Mouse (Mus musculus): ENCODE measurements at regions not wholly inside any gene's neighbourhood (a gene's known extent, or its start where the extent isn't known, plus 50 kb on each side); places are given as distances from the start of the nearest gene placed in this dataset.
A peak's percentile ranks its signal among the peaks of the same experiment; 100 is the strongest.

- no peaks in the 10 kb centered on the region for H3K36me3 ChIP-seq (ENCODE audit: poor library complexity, severe bottlenecking)
- no peak overlapping the region for H3K4me2 ChIP-seq
- peaks cover 14% of the 10 kb centered on the region for H3K4me1 ChIP-seq
- H3K9me3 ChIP-seq (replicated peaks), result no peaks in the 10 kb centered on the region
- no peaks in the 10 kb centered on the region for H3K27me3 ChIP-seq
- H3K4me3 ChIP-seq, result no peak overlapping the region
- peak; percentile 97 for ATAC-seq
- peak overlapping the region; percentile 12 for H3K27ac ChIP-seq
- 11% methylated on average over 2 of the region's 2 CpGs for WGBS
- H3K9ac ChIP-seq, result no peak overlapping the region
These were observed 182.0 kb upstream of the Tprg start for GRCm38 (mm10) chr16:25104603-25105002.

- no peak for ATAC-seq
- no peak overlapping the region for H3K4me3 ChIP-seq
- no peaks in the 10 kb centered on the region for H3K27me3 ChIP-seq
- no peaks in the 10 kb centered on the region; the same call in 1 of the 2 replicates for H3K9me3 ChIP-seq (replicated peaks)
- H3K36me3 ChIP-seq (ENCODE audit: poor library complexity, severe bottlenecking), result no peaks in the 10 kb centered on the region
- no peaks in the 10 kb centered on the region for H3K4me1 ChIP-seq
- no peak overlapping the region for H3K27ac ChIP-seq
- no peak overlapping the region for H3K4me2 ChIP-seq
- H3K9ac ChIP-seq, result no peak overlapping the region
- 66% methylated on average over 4 of the region's 4 CpGs for WGBS
These were observed 146.5 kb upstream of the Tprg start for GRCm38 (mm10) chr16:25140164-25140563.

- H3K4me2 ChIP-seq, result no peak overlapping the region
- H3K9ac ChIP-seq, result no peak overlapping the region
- WGBS, result 70% methylated on average over 4 of the region's 4 CpGs
- no peak for ATAC-seq
- no peak overlapping the region for H3K4me3 ChIP-seq
- no peaks in the 10 kb centered on the region for H3K27me3 ChIP-seq
- no peak overlapping the region for H3K27ac ChIP-seq
- H3K4me1 ChIP-seq, result no peaks in the 10 kb centered on the region
- no peaks in the 10 kb centered on the region for H3K36me3 ChIP-seq (ENCODE audit: poor library complexity, severe bottlenecking)
- H3K9me3 ChIP-seq (replicated peaks), result no peaks in the 10 kb centered on the region
These were observed 139.1 kb upstream of the Tprg start for GRCm38 (mm10) chr16:25147486-25147885.

- no peak overlapping the region for H3K4me3 ChIP-seq
- H3K27me3 ChIP-seq, result no peaks in the 10 kb centered on the region
- no peaks in the 10 kb centered on the region for H3K36me3 ChIP-seq (ENCODE audit: poor library complexity, severe bottlenecking)
- H3K27ac ChIP-seq, result no peak overlapping the region
- no peak overlapping the region for H3K4me2 ChIP-seq
- no peak overlapping the region for H3K9ac ChIP-seq
- H3K9me3 ChIP-seq (replicated peaks), result no peaks in the 10 kb centered on the region
- no peaks in the 10 kb centered on the region for H3K4me1 ChIP-seq
- no peak for ATAC-seq
- WGBS, result 93% methylated on average over 1 of the region's 1 CpGs
These were observed 137.4 kb upstream of the Tprg start for GRCm38 (mm10) chr16:25149186-25149585.

GRCm38 (mm10) chr16:25176870-25177269 lies 109.7 kb upstream of the Tprg start:
- no peaks in the 10 kb centered on the region for H3K36me3 ChIP-seq (ENCODE audit: poor library complexity, severe bottlenecking)
- H3K9ac ChIP-seq, result no peak overlapping the region
- no peak overlapping the region for H3K27ac ChIP-seq
- no peak overlapping the region for H3K4me2 ChIP-seq
- H3K4me3 ChIP-seq, result no peak overlapping the region
- no peak for ATAC-seq
- no peaks in the 10 kb centered on the region for H3K27me3 ChIP-seq
- no peaks in the 10 kb centered on the region for H3K4me1 ChIP-seq
- no peaks in the 10 kb centered on the region for H3K9me3 ChIP-seq (replicated peaks)

- no peak for ATAC-seq
- 86% methylated on average over 2 of the region's 2 CpGs for WGBS
- no peaks in the 10 kb centered on the region for H3K27me3 ChIP-seq
- no peak overlapping the region for H3K4me3 ChIP-seq
- no peaks in the 10 kb centered on the region for H3K9me3 ChIP-seq (replicated peaks)
- H3K4me2 ChIP-seq, result no peak overlapping the region
- H3K36me3 ChIP-seq (ENCODE audit: poor library complexity, severe bottlenecking), result no peaks in the 10 kb centered on the region
- H3K4me1 ChIP-seq, result no peaks in the 10 kb centered on the region
- no peak overlapping the region for H3K27ac ChIP-seq
- no peak overlapping the region for H3K9ac ChIP-seq
These were observed 108.6 kb upstream of the Tprg start for GRCm38 (mm10) chr16:25178055-25178454.

- H3K27ac ChIP-seq, result no peak overlapping the region
- no peaks in the 10 kb centered on the region for H3K27me3 ChIP-seq
- H3K4me3 ChIP-seq, result no peak overlapping the region
- H3K4me2 ChIP-seq, result no peak overlapping the region
- no peaks in the 10 kb centered on the region for H3K4me1 ChIP-seq
- no peaks in the 10 kb centered on the region for H3K9me3 ChIP-seq (replicated peaks)
- no peak for ATAC-seq
- no peaks in the 10 kb centered on the region for H3K36me3 ChIP-seq (ENCODE audit: poor library complexity, severe bottlenecking)
- WGBS, result 91% methylated on average over 6 of the region's 6 CpGs
- no peak overlapping the region for H3K9ac ChIP-seq
These were observed 104.7 kb upstream of the Tprg start for GRCm38 (mm10) chr16:25181939-25182338.

GRCm38 (mm10) chr16:25197079-25197478 lies 89.5 kb upstream of the Tprg start:
- no peak for ATAC-seq
- H3K4me1 ChIP-seq, result no peaks in the 10 kb centered on the region
- no peaks in the 10 kb centered on the region for H3K9me3 ChIP-seq (replicated peaks)
- H3K27ac ChIP-seq, result no peak overlapping the region
- WGBS, result 90% methylated on average over 5 of the region's 5 CpGs
- H3K4me3 ChIP-seq, result no peak overlapping the region
- no peaks in the 10 kb centered on the region for H3K27me3 ChIP-seq
- H3K36me3 ChIP-seq (ENCODE audit: poor library complexity, severe bottlenecking), result no peaks in the 10 kb centered on the region
- no peak overlapping the region for H3K4me2 ChIP-seq
- no peak overlapping the region for H3K9ac ChIP-seq

GRCm38 (mm10) chr16:25198844-25199243 lies 87.8 kb upstream of the Tprg start:
- no peak overlapping the region for H3K4me2 ChIP-seq
- H3K4me3 ChIP-seq, result no peak overlapping the region
- ATAC-seq, result no peak
- no peaks in the 10 kb centered on the region for H3K4me1 ChIP-seq
- H3K27me3 ChIP-seq, result no peaks in the 10 kb centered on the region
- no peak overlapping the region for H3K27ac ChIP-seq
- no peaks in the 10 kb centered on the region for H3K9me3 ChIP-seq (replicated peaks)
- no peaks in the 10 kb centered on the region for H3K36me3 ChIP-seq (ENCODE audit: poor library complexity, severe bottlenecking)
- 65% methylated on average over 3 of the region's 3 CpGs for WGBS
- no peak overlapping the region for H3K9ac ChIP-seq

- no peak overlapping the region for H3K4me3 ChIP-seq
- H3K9me3 ChIP-seq (replicated peaks), result no peaks in the 10 kb centered on the region
- H3K27ac ChIP-seq, result no peak overlapping the region
- H3K36me3 ChIP-seq (ENCODE audit: poor library complexity, severe bottlenecking), result no peaks in the 10 kb centered on the region
- no peak overlapping the region for H3K4me2 ChIP-seq
- no peaks in the 10 kb centered on the region for H3K27me3 ChIP-seq
- H3K9ac ChIP-seq, result no peak overlapping the region
- H3K4me1 ChIP-seq, result no peaks in the 10 kb centered on the region
- ATAC-seq, result no peak
These were observed 86.6 kb upstream of the Tprg start for GRCm38 (mm10) chr16:25199984-25200383.

- Histone ChIP-seq H3K9me3 (replicated peaks) (no peaks in the 10 kb centered on the region), H3K4me2 (no peak overlapping the region), H3K4me1 (no peaks in the 10 kb centered on the region), H3K9ac (no peak overlapping the region), H3K27me3 (no peaks in the 10 kb centered on the region), H3K4me3 (no peak overlapping the region), H3K36me3 (ENCODE audit: poor library complexity, severe bottlenecking) (no peaks in the 10 kb centered on the region), H3K27ac (no peak overlapping the region)
- no peak for ATAC-seq
- WGBS, result 87% methylated on average over 7 of the region's 7 CpGs
These were observed 85.4 kb upstream of the Tprg start for GRCm38 (mm10) chr16:25201094-25201770.

GRCm38 (mm10) chr16:25213250-25213649 lies 73.4 kb upstream of the Tprg start:
- no peaks in the 10 kb centered on the region for H3K4me1 ChIP-seq
- H3K36me3 ChIP-seq (ENCODE audit: poor library complexity, severe bottlenecking), result no peaks in the 10 kb centered on the region
- 69% methylated on average over 2 of the region's 2 CpGs for WGBS
- no peak overlapping the region for H3K27ac ChIP-seq
- no peak overlapping the region for H3K9ac ChIP-seq
- H3K4me2 ChIP-seq, result no peak overlapping the region
- no peak for ATAC-seq
- H3K4me3 ChIP-seq, result no peak overlapping the region
- no peaks in the 10 kb centered on the region for H3K9me3 ChIP-seq (replicated peaks)
- H3K27me3 ChIP-seq, result no peaks in the 10 kb centered on the region

- Histone ChIP-seq H3K9me3 (replicated peaks) (no peaks in the 10 kb centered on the region), H3K4me3 (no peak overlapping the region), H3K4me1 (no peaks in the 10 kb centered on the region), H3K9ac (no peak overlapping the region), H3K36me3 (ENCODE audit: poor library complexity, severe bottlenecking) (no peaks in the 10 kb centered on the region), H3K27ac (no peak overlapping the region), H3K27me3 (no peaks in the 10 kb centered on the region), H3K4me2 (no peak overlapping the region)
- 88% methylated on average over 6 of the region's 6 CpGs for WGBS
- ATAC-seq, result no peak
These were observed 66.1 kb upstream of the Tprg start for GRCm38 (mm10) chr16:25220552-25220951.
